Mouse (Mus musculus) heart, adult 8-10 months (tissue): ENCODE measurements around the gene Zfp329. TPM values are rescaled to one million over a fixed set of nuclear protein-coding genes. Genes with fewer than 3 reads are reported as not detected.
"Not testable (repeated sequence)": the region's sequence is repeated elsewhere in the genome, so short reads cannot be mapped to it uniquely, and the experiment has no call there.

ENCODE experiments used
- DNase-seq: peaks from one replicate; pipeline ENCODE4 v3.0.0; 2022; ENCODE audit warnings: low spot score
- total RNA-seq, 4 experiments: library from RNA; stranded (reverse); gene quantifications; 2 replicates each; pipeline ENCODE4 v1.2.4; 2022

Zfp329 gene
- 1 to 10 TPM; 4.7 to 7.6 (median 5.6) TPM for total RNA-seq

DNA sequence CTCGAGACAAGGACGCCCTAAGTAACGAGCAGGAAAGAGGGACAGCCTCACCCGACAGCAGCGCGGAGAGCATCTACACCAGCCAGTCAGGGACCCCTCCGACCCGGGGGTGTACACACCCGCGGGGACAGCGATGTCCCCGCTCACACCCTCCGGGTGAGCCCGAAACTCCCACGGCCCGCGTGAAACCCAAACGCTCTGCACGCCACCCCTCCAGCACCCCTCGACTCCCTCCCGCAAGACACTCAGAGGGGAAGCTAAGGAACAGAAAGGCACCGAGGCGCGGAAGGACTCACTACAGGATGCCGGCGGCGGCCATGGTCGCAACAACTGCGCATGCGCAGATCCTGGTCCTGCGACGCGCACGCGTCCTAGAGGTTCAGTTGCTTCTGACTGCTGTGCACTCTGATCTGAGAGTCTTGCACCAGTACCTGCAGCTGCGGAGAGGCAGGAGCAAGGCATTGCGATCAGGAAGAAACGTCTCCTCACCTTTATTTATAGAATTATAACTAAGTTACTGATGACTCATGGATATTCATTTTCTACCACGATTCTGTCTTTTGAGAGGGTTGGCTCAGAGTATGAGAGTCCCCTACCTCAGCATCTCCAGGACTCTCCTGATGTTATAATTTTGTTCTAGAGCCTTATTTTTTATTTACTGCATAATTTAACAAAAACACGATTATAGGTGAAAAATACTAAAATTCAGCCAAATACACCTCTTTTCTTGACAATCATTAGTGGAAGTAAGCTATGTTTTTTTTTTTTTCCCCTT lies at the start of gene Zfp329:
TSS of gene Zfp329 (minus strand) at position 338 of the 775 bp plus-strand sequence.
- peak; percentile 89 for DNase-seq

DNA sequence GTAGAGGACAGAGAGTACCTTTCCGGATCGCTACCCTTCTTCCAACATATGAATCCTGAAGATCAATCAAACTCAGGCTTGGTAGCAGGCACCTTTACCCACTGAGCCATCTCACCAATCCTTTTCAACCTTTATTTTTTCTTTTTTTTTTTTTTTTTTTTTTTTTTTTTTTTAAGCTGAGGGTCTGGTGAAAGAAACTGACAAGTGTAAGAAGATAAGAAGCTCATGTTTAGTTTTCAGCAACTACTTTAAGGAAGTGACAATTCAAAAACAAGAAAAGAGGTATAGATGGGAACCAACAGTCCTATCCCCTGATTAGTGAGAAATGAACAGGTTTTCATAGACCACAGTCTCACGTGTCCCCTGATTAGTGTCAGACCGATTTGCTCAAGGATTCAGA lies 17.1 kb upstream of the Zfp329 start:
- no peak for DNase-seq

DNA sequence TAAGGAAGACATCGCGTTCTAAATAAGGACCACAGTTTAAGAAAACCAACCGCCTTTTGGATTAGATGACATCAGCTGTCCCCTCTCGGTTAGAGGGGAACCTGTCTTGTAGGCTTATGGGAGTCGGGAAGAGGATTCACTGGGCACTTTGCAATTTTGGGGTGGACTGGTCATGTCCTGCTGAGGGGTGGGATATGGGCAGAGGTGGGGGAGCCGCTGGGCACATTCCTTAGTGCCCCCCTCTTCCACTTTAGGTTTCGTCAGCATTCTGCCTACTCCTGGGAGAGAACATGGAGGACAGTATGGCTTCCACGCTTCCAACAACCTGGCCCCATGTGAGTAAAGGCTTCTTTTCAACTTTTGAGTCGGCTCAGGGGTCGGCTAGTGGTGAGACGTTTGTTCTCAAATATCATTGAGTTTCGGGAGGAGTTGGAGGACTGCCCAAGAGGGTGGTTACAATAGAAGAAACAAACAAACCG lies 16.6 kb upstream of the Zfp329 start:
- peak; percentile 9 for DNase-seq

DNA sequence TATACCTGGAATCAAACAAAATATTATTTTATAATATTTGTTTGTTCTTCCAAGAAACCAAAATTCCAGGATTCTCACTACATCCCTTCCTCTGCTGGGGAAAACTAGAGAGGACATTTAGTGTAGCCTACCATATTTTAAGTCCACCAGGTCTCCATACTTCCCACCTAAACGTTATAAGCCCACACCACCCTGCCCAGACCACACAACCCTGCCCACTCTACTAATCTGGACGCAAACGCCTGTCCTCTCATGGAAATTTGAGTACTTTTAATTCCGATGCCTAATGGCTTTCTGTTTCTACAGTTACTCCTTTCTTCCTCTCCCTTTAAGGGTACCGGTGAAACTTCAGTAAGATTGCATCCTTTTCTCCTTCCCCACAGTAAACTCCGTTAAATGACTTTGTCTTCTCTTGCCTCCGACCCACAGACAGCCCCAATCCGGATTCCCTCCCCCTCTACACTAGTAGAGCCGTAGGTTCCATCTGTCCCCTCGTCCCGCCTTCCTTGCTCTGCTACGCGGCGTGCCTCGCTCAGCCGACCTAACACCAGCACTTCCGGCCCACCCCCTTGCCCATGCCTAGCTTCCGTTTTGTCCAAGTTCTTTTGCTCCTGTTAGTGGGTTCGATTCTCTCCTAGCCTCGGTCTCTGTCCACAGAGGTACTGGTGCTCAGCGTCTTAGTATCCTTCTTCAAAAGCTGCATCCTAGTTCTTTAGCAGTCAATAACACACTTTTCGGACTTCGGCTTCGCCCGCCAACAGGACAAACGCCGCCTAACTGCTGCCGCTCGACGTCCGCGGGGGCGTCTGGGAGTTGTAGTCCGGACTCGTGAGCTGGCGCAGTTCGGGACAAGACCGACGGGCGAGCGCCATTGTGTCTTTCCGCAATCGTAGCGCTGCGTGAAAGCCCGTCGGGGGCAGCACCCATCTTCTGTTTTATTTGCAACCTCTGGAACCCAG lies 15.8 kb upstream of the Zfp329 start, which contains the start of gene Zfp110:
TSS of gene Zfp110 (plus strand) at position 600 of the 959 bp plus-strand sequence.
- peak; percentile 90 for DNase-seq

- no peak for DNase-seq
Measured at GRCm38 (mm10) chr7:12815566-12815965, 3.1 kb downstream of the Zfp329 start.

- DNase-seq: no peak
Measured at GRCm38 (mm10) chr7:12803727-12804071, 15.0 kb downstream of the Zfp329 start.

DNA sequence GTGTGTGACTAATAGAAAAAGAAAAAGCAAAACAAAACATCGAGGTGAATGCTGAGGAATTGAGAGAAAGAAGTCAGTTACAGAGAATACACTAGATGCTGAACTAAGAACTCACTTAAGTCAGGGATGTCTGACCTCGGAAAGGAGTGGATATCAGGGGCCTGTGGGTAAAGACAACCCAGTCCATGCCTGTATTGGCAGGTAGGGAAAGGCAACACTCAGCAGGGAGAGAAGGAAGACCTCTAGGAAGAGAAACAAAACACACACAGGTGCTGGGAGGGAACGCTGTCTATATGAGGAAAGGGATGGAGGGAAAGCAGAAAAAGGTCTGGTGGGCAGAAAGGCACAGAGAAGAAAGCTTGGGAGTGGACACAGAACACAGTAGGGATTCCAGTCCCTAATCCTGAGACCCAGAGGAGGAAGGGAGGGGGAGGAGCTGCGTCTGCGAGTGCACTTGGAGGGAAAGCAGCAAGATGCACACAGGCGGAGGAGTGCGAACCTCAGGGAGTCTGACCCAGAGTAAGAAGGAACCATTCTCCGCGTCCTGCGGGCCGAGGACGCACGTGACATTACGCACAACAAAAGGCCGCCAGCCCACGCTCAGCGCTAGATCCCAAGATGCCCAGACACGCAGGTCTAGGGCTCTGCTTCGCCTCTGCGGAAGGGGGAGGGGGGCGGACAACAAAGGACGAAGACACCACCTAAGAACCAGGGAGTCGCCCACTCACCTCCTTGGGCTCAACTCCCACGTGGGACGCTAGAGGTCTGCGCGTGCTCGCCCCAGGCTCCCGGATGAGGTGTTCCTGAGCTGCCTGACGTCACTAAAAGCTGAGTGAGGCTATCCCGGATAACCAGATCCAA lies 15.6 kb downstream of the Zfp329 start, which contains the start of gene Zscan18:
TSS of gene Zscan18 (minus strand) at position 770 of the 861 bp plus-strand sequence.
- DNase-seq: peak; percentile 74

DNA sequence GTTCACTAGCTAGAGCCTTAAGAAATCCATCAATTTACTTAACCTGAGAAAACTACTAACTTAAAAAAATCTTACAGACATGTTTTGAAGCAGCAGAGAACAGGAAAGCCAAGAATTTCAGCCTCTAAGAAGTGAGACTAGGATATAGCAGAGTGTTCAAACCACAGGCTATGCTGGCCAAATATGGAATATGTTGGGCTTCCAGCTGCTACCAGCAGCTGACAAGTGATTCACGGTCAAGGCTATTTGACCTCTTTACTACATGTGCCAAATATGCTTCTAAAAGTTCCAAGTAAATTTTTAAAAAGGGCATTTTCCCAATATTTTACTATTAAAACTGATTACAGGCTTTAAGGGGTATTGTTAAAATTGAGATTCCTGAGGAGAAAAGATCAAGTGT lies 19.1 kb downstream of the Zfp329 start:
- DNase-seq: no peak

GRCm38 (mm10) chr7:12797971-12798370 lies 20.7 kb downstream of the Zfp329 start:
- no peak for DNase-seq

GRCm38 (mm10) chr7:12792624-12793023 lies 26.0 kb downstream of the Zfp329 start:
- DNase-seq: not testable (repeated sequence)

DNA sequence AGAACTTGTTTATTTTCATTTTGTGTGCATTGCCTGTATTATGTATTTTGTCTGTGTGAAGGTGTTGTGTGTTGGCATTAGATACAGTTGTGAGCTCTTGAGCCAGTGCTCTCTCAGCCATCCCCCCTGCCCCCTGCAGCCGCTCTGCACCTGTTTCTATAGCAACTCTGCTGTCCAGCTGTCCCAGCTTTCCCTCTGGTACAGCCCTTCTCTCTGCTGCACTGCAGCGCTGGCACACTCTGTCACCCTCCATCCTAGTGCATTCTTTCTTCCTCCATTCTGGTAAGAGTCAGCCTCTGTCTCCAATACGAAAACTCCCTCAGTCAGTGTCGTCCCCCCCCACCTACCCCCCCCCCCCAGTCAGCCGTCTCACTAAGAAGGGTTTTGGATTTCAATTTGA lies 30.6 kb downstream of the Zfp329 start:
- DNase-seq: no peak

DNA sequence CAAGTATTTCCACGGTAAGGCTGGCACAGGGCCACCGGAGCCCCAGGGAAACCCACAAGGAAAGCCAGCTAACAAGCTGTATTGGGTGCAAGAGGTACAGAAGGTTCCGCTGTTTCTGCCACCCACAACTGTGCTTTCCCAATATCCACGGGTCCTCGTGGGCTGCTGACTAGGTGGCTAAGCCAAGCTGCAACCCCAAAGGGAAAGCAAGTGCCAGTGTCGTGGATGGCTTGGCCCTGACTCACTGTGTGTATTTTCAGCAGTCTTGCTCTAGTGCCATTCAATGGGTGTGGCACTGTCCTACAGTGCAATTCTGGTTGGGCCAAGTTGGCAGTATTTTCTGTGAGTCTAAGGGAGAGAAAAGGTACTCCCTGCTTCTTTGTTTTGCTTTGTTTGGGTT lies 31.3 kb downstream of the Zfp329 start:
- no peak for DNase-seq

DNA sequence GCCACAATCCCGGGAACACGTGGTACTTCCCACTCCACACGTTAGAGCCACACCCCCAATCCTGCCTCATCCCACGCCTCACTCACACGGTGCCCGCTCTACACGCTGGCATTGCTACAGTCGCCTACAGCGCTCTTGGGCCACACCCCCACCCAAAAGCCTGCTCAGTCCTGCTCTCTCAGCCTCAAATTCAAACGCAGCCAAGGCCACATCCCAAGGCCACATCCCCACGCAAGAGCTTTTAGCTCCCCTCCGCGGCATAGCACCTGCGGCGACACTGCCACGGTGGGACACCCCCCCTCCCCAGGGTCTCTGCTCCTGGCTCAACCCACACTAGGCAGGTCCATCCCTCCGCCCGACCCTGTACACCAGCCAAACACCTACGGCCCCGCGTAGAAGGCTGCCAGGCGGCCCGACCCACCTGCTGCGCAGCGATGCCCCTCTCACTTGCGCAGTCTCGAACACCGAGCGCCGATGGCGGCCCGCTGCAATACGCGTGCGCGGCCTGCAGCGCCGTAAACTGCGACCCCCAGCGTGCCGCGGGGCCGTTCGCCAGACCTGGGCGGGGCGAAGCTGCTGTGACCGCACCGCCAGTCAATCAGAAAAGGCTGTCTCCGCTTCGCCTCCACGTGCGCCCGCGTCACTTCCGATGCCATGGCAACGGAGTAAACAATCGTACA lies 38.4 kb downstream of the Zfp329 start:
- DNase-seq: peak; percentile 39

DNA sequence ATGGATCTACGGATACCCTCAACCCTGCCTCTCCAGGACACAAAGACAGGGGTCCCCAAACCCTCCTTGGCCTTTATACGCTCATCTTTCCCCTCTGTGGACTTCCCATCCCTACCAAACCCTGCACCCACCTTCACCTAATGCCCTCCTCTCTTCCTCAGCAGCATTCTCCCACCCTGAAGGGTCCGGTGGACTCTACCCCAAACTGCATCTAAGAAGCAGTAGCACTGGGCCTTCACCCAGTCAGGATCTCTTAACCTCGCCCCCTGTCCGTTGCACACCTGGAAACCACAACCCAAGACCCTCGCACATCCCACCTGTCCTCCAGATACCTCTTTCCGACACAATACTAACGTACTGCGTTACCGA lies 38.9 kb downstream of the Zfp329 start:
- no peak for DNase-seq

DNA sequence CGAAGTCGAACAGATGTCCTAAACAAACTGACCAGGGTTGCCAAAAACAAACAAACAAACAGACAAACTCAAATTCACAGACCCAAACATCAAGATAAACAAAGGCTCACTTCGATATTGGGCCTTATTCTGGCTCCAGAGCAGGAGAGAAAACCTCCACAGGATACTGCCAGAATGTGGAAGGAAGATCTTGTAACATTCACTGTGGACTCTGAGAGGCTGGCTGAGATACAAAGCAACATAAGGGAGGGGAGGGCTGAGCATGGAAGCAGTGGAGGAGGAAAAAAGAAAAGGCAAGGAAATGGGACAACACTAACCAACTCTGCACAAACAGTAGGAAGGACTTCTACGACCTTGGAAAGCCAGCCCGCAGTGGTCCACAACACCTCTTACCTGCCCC lies 39.5 kb downstream of the Zfp329 start:
- DNase-seq: no peak

- peak; percentile 48 for DNase-seq
Measured at GRCm38 (mm10) chr7:12774606-12775005, 44.1 kb downstream of the Zfp329 start.

DNA sequence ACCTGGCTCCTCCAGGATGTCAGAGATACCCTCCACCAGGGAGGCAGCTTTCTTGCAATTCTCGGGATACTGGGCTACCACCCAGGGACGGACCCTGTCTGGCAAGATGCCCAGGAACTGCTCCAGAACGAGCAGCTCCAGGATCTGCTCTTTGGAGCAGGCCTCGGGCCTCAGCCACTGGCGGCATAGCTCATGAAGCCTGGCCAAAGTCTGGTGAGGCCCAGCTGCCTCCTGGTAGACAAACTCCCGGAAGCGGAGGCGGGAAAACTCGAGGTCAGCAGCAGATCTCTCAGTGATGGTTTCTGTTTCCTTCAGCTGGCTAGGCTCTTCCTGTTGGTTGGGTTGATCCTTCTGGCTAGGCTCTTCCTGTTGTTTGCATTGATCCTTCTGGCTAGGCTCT lies 44.5 kb downstream of the Zfp329 start:
- no peak for DNase-seq
